Mouse (Mus musculus) megakaryocyte, embryonic 14.5 days (primary cell): ENCODE data around the gene Trappc1.

Experiments
- FLI1 ChIP-seq: IDR thresholded peaks from 2 replicates; pipeline ENCODE4 v1.6.1; 2012; ENCODE audit warnings: low read length, inconsistent platforms, mixed read lengths
- GATA1 ChIP-seq: IDR thresholded peaks from 3 replicates; pipeline ENCODE4 v1.6.1; 2012; ENCODE audit warnings: mixed read lengths, low read length, inconsistent platforms, borderline replicate concordance

DNA sequence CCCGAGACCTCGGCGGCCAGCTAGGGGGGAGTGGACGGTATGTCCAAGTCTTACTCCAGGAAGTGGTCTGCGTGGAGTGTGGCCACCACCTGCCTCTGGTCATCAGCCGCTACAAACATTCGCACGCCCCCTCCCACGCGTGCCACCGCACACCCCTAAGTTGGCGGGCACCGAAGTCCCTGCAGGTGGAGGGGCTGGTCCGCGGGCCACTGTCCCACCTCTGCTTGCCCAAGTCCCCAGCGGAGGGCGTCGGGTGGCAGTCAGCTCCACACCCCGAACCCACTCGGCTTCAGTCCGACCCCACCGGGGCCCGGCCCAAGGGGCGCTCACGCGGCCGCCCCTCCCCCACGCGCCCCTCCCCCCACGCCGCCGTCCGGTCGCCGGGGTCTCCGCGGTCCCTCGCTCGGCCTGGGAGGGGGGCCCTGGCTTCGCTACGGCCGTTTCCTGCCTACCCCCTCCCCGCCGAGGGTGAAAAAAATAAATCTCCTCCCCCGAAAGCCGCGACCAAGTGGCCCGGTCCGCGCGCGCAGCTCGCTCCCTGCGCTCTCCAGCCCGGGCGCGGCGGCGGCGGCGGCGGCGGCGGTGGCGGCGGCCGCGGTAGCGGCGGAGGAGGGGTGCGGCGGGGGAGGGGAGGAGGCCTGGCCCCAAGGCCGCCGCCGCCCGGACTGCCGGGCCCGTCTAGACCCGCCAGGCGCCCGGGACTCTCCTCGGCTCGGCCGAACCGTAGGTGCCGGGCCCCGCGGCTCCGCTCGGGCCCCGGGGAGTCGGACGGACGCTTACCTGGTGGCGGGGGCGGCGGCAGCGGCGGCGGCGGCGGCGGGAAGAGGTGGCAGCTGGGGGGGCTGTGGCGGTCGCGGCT lies 44.8 kb downstream of the Trappc1 start:
- TF ChIP-seq GATA1 = no peak
- TF ChIP-seq FLI1 = no peak
